Mouse (Mus musculus): ENCODE data around the gene Irgm2. TPM values are rescaled to one million over a fixed set of nuclear protein-coding genes. Genes with fewer than 3 reads are reported as not detected.
"Not testable (repeated sequence)": the region's sequence is repeated elsewhere in the genome, so short reads cannot be mapped to it uniquely, and the experiment has no call there.

The Irgm2 gene
- 0.50 and 0.85 TPM in 2 replicates for polyA plus RNA-seq (2016; fragmentation: Nextera tagmentation; extraction: Ambion mirVana)

DNA sequence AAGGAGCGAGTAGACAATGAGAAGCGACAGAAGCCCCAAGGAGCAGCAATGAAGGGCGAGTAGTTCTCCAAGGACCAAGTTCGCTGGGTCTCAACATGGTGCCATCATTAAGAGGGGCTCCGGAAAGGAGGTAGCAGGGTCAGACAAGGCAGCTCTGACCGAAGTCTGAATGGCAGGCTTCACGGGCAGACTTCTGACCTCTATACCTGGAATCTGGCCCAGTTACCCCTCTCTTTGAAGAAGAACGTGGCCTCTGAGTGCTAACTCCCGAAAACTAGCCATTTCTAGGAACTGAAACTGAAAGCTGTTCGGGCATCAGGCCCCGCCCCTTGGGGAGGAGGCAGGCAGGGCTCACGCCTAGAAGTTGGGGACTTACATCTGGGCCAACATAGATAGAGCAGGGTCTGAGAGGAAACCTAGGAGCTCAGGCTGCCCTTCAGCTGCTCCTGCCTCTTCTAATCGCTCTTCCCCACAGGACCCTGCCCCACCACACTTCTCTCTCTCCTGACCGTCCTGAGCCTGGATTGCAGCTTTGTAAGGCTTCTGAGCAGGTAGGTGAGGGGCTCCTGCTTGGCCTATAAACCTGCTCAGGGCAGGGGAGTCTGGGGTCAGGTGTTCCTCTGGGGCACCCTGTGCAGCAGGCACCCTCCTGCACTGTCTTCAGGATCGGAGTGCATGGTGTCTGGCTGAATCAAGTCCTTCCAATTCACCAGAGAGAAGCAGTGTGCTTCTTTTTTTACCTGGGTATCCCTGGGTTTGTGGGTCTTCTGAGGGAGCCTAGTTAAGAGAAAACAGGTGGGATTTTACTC is at the start of gene Irgm2, which contains the start of gene Igtp:
Gene Irgm2, plus strand, starts transcription at position 390 of the 809 bp plus-strand sequence.
Gene Igtp, plus strand, starts transcription at position 328 of the 809 bp plus-strand sequence.
- Histone ChIP-seq H3K4me2 (replicated peaks) (peak within 1 kb of the TSS; percentile 67), H3K4me3 (peak within 1 kb of the TSS; percentile 42)
- not testable (repeated sequence) for ATAC-seq (ENCODE audit: low FRiP score, low read depth); H3K36me3 ChIP-seq; H3K27ac ChIP-seq; H3K9ac ChIP-seq; H3K27me3 ChIP-seq (replicated peaks); H3K4me1 ChIP-seq; H3K9me3 ChIP-seq
- WGBS, result 8% methylated on average over 14 of the region's 15 CpGs

DNA sequence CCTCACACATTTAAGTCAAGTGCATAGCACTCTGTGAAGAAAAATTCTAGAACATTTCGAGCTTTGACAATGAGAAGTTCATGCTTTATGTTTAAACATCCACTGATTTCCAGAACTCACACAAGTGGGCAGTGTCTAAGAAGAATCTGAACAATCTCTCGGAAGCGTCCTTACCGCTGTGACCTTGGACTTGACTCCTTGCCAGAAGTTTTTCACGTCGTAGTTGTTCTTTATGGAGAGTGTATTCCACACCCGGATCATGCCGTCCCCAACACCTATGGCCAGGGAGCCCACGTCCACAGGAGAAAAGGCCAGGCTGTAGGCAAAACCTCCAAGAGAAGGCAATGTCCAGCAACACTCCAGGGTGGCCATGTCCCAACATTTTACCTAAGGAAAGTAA is 44.0 kb upstream of the Irgm2 start:
- H3K36me3 ChIP-seq, result peaks cover 79% of the 10 kb centered on the region
- H3K9ac ChIP-seq, result no peak overlapping the region
- WGBS, result 96% methylated on average over 9 of the region's 9 CpGs
- no peak overlapping the region for H3K4me2 ChIP-seq (replicated peaks)
- H3K9me3 ChIP-seq, result no peaks in the 10 kb centered on the region
- no peaks in the 10 kb centered on the region for H3K4me1 ChIP-seq
- H3K27me3 ChIP-seq (replicated peaks), result no peaks in the 10 kb centered on the region
- no peak for ATAC-seq (ENCODE audit: low FRiP score, low read depth)
- no peak overlapping the region for H3K4me3 ChIP-seq
- no peak overlapping the region for H3K27ac ChIP-seq

DNA sequence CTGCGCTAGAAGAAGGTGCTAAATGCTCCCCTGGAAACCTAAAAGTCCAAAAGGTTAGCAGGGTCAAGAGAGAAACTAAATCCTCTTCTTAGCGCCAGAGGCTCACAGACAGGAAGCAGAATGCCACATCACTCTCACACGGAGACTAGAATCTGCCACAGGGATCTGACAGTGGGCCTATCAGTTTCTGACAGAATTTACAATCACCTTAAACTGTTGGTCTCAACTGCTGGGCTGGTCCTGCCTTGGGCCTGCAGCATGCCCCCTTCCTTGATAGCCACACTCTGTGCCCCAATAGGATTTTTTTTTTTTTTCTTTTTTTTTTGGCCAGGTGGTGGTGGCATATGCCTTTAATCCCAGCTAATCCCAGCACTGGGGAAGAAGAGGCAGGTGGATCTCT is 42.5 kb upstream of the Irgm2 start:
- Histone ChIP-seq H3K4me2 (replicated peaks) (no peak overlapping the region), H3K4me3 (no peak overlapping the region), H3K27ac (no peak overlapping the region), H3K9ac (no peak overlapping the region), H3K36me3 (peaks cover 79% of the 10 kb centered on the region), H3K9me3 (no peaks in the 10 kb centered on the region), H3K27me3 (replicated peaks) (no peaks in the 10 kb centered on the region), H3K4me1 (no peaks in the 10 kb centered on the region)
- WGBS, result 92% methylated on average over 3 of the region's 3 CpGs
- ATAC-seq (ENCODE audit: low FRiP score, low read depth), result no peak

DNA sequence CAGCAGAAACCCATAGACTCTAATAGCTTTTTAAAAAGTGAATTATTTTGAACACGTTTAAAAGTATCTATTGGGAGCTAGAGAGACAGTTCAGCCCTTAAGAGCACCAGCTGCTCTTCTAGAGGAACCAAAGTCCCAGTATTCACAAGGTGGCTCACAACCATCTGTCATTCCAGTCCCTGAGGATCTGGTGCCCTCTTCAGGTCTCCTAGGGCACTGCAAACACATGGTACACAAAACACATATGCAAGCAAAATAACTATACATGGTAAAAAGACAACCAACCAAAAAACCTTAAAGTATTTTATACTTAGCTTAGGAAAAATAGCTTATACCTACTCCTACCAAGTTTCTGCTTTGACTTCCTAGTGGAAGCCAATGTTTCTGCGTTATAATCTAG is 34.3 kb upstream of the Irgm2 start:
- Histone ChIP-seq H3K4me3 (no peak overlapping the region), H3K9ac (no peak overlapping the region), H3K4me1 (peaks cover 6% of the 10 kb centered on the region; the same call in 1 of the 2 replicates), H3K27ac (no peak overlapping the region), H3K4me2 (replicated peaks) (no peak overlapping the region), H3K9me3 (peaks cover 5% of the 10 kb centered on the region), H3K36me3 (peaks cover 47% of the 10 kb centered on the region), H3K27me3 (replicated peaks) (no peaks in the 10 kb centered on the region)
- WGBS, result 93% methylated on average over 2 of the region's 2 CpGs
- ATAC-seq (ENCODE audit: low FRiP score, low read depth), result no peak

DNA sequence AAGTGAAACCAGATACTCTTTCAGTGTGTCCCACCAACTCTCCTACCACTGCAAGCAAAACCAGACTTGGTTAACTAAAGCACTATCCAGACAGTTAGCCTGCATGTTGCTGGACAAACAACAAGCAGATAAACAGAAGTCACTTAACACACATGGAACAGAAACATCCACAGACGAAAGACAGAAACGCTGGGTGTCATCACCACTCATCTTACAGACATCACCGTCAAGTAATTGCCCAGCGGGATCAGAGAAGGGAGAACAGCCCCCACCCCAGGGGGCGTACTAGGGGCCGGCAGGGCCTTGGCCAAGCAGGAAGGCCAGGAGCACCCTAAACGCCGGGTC is 31.6 kb upstream of the Irgm2 start:
- H3K4me1 ChIP-seq, result peaks cover 14% of the 10 kb centered on the region
- H3K27ac ChIP-seq, result no peak overlapping the region
- ATAC-seq (ENCODE audit: low FRiP score, low read depth), result no peak
- peaks cover 24% of the 10 kb centered on the region for H3K36me3 ChIP-seq
- H3K27me3 ChIP-seq (replicated peaks), result no peaks in the 10 kb centered on the region
- WGBS, result under 1% methylated on average over 8 of the region's 8 CpGs
- H3K4me3 ChIP-seq, result peak overlapping the region; percentile 87
- peak overlapping the region; percentile 80 for H3K9ac ChIP-seq
- H3K9me3 ChIP-seq, result peaks cover 5% of the 10 kb centered on the region
- H3K4me2 ChIP-seq (replicated peaks), result peak overlapping the region; percentile 81

DNA sequence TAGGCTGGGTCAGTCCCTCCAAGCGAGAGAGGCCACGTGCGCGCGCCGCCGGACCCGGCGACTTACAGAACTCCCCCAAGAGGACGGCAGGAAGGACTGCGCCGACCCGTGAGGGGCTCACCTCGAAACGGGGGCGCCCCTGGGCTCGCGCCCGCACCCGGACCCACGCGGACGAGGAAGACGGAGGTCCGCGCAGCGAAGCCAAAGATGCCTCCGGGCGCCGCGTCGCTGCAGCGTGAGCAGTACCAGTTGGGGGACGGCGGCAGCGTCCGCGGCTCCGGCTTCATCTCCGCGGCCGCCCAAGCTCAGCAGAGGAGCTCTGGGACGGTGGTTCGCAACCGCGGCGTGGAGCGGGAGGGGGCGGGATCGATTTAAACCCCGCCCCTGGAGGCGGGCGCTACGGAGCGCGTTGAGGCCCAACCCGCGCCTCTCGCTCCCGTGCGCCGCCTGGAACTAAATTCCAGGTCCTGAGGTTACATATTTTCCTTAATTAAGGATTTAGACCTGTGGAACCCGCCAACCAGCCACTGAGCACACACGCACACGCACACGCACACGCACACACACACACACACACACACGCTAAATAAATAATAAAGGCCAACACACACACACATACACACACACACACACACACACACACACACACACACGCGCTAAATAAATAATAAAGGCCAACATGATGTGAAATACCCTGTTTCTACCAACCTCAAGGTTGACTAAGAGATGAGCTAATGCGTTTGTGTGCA is 31.1 kb upstream of the Irgm2 start, which contains the start of gene Gemin5:
Gene Gemin5, minus strand, starts transcription at position 373 of the 749 bp plus-strand sequence.
- Histone ChIP-seq H3K27ac (no peak within 1 kb of the TSS), H3K9me3 (peaks cover 5% of the 10 kb centered on the region), H3K4me3 (peak within 1 kb of the TSS; percentile 87), H3K9ac (peak within 1 kb of the TSS; percentile 80), H3K27me3 (replicated peaks) (no peaks in the 10 kb centered on the region), H3K36me3 (peaks cover 20% of the 10 kb centered on the region), H3K4me2 (replicated peaks) (peak within 1 kb of the TSS; percentile 81), H3K4me1 (peaks cover 15% of the 10 kb centered on the region)
- peak; percentile 71 for ATAC-seq (ENCODE audit: low FRiP score, low read depth)
- WGBS, result 2% methylated on average over 71 of the region's 71 CpGs

DNA sequence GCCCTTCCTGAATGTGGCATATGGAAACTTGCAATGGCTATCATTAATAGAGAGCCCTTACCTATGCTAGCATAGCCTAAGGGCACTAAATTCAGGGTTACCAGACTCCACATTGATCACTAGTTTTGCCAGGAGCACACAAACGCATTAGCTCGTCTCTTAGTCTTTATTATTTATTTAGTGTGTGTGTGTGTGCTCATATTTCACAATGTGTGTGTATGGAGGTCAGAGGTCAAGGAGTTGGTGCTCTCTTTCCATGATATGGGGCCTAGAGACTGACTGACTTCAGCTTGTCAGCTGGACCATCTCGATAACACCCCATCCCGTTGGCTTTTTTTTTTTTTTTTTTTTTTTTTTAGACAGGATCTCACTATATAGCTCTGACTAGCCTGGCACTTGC is 29.8 kb upstream of the Irgm2 start:
- H3K36me3 ChIP-seq, result peaks cover 32% of the 10 kb centered on the region
- H3K4me2 ChIP-seq (replicated peaks), result no peak overlapping the region
- ATAC-seq (ENCODE audit: low FRiP score, low read depth), result no peak
- H3K27ac ChIP-seq, result no peak overlapping the region
- peaks cover 15% of the 10 kb centered on the region for H3K4me1 ChIP-seq
- no peak overlapping the region for H3K9ac ChIP-seq
- 88% methylated on average over 4 of the region's 4 CpGs for WGBS
- no peak overlapping the region for H3K4me3 ChIP-seq
- H3K27me3 ChIP-seq (replicated peaks), result no peaks in the 10 kb centered on the region
- peaks cover 5% of the 10 kb centered on the region for H3K9me3 ChIP-seq

DNA sequence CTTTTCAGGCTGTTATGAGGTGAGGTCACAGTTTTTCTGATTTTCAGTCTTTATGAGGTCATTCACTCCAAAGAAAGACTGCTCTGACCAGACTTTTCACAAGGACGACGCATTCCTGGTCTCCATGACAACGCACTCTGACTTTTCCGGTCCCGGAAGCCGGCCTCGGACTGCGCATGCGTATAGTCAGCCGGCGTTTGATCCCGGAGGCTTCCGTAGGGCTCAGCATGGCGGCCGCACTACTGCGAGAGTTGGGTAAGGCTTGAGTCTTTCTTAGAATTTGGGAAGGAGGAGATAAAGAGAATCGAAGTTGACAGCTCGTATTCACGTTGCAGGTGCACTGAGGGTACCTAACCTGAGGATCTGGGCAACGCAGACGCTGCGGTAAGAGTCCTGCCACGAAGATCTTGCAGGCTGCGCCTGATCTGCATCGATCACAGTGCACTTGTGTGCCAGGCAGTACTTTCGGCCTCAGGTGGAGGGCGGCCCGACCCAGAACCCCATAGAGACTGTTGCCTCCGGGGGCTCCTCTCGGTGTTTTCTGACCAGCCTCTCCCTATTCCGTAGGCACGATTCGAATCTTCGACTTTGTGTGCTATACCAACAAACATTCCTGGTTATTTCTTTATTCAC is 27.8 kb upstream of the Irgm2 start, which contains the start of gene Mrpl22:
Gene Mrpl22, plus strand, starts transcription at position 203 of the 633 bp plus-strand sequence.
- H3K27ac ChIP-seq, result no peak within 1 kb of the TSS
- H3K4me1 ChIP-seq, result peaks cover 15% of the 10 kb centered on the region
- H3K9me3 ChIP-seq, result no peaks in the 10 kb centered on the region
- under 1% methylated on average over 34 of the region's 34 CpGs for WGBS
- H3K4me3 ChIP-seq, result peak within 1 kb of the TSS; percentile 68
- peak within 1 kb of the TSS; percentile 68 for H3K4me2 ChIP-seq (replicated peaks)
- ATAC-seq (ENCODE audit: low FRiP score, low read depth), result peak; percentile 77
- peaks cover 32% of the 10 kb centered on the region for H3K36me3 ChIP-seq
- H3K27me3 ChIP-seq (replicated peaks), result no peaks in the 10 kb centered on the region
- peak within 1 kb of the TSS; percentile 68 for H3K9ac ChIP-seq

DNA sequence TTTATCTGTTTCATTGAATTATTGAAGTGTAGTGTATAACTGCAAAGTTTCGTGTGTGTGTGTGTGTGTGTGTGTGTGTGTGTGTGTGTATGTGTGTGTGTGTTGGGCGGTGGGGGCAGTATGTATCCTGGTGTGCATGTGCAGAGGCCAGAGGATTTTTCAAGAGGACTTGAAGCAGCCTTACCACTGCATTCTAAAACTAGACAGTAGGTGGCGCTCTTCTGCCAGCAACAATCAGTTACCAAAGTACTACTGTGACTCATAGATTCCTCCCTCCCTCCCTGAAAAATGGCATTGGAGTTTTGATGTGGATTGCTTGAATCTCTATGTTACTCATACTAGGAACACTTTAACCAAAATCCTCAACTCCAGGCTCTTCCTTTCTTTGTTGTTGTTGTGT is 19.9 kb upstream of the Irgm2 start:
- H3K27ac ChIP-seq, result no peak overlapping the region
- no peaks in the 10 kb centered on the region for H3K9me3 ChIP-seq
- H3K4me1 ChIP-seq, result no peaks in the 10 kb centered on the region
- no peak overlapping the region for H3K4me2 ChIP-seq (replicated peaks)
- ATAC-seq (ENCODE audit: low FRiP score, low read depth), result 0 out of 2 replicates have a peak, but pooled peaks have one; percentile 21
- no peaks in the 10 kb centered on the region for H3K27me3 ChIP-seq (replicated peaks)
- 24% methylated on average over 3 of the region's 3 CpGs for WGBS
- no peak overlapping the region for H3K4me3 ChIP-seq
- peaks cover 44% of the 10 kb centered on the region for H3K36me3 ChIP-seq
- no peak overlapping the region for H3K9ac ChIP-seq

DNA sequence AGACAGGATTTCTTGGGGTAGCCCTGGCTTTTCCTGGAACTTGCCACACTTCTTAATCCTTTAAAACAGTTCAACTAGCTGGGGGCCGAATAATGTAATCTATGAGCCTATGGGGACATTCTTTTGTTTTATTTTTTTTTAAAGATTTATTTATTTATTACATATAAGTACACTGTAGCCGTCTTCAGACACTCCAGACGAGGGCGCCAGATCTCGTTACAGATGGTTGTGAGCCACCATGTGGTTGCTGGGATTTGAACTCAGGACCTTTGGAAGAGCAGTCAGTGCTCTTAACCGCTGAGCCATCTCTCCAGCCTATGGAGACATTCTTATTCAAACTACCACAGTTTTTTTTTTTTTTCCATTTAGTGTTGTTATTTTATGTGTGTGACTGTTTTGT is 19.4 kb upstream of the Irgm2 start:
- not testable (repeated sequence) for H3K9me3 ChIP-seq; H3K27ac ChIP-seq; H3K9ac ChIP-seq; ATAC-seq (ENCODE audit: low FRiP score, low read depth); H3K27me3 ChIP-seq (replicated peaks); H3K4me3 ChIP-seq; H3K4me2 ChIP-seq (replicated peaks); H3K4me1 ChIP-seq
- H3K36me3 ChIP-seq, result peaks cover 42% of the 10 kb centered on the region
- WGBS, result 93% methylated on average over 6 of the region's 6 CpGs

DNA sequence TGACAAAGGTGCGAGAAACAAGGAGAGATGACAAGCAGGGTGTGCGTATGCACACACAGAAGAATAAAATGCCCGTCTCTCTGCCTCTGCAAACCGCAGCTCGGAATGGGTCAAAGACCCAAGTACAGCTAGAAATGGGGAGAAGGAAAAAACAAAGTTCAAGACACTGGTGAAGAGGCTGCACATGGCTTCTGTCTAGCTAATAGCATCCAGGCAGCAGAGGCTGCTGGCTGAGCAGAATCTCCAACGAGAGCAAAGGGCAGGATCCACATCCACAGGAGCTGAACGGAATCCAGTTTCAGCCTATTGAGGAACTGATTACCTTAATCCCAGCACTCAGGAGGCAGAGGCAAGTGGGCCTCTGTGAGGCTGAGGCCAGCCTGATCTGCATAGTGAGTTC is 18.7 kb upstream of the Irgm2 start:
- ATAC-seq (ENCODE audit: low FRiP score, low read depth), result no peak
- Histone ChIP-seq H3K27me3 (replicated peaks) (no peaks in the 10 kb centered on the region), H3K9ac (no peak overlapping the region), H3K36me3 (peaks cover 34% of the 10 kb centered on the region), H3K4me1 (no peaks in the 10 kb centered on the region), H3K4me3 (no peak overlapping the region), H3K9me3 (no peaks in the 10 kb centered on the region), H3K4me2 (replicated peaks) (no peak overlapping the region), H3K27ac (no peak overlapping the region)
- WGBS, result 94% methylated on average over 7 of the region's 7 CpGs

DNA sequence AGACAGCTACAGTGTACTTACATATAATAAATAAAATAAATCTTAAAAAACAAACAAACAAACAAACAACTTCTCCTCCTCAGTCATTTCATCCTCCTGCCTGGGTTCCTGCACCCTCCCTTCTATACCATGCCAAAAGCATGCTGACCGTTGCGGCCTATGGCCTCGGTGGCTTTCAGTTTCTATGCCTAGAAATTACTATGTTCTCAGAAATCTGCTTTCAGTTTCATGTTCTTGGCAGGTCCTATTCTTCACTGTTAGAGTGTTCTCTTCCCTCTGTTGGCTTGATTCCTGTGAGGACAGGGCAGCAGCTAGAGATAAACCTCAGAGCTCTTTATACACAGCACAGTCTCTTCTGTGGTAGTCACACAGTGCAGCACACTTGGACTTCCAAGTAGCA is 15.8 kb upstream of the Irgm2 start:
- no peak overlapping the region for H3K9ac ChIP-seq
- H3K27me3 ChIP-seq (replicated peaks), result no peaks in the 10 kb centered on the region
- H3K9me3 ChIP-seq, result no peaks in the 10 kb centered on the region
- H3K4me3 ChIP-seq, result no peak overlapping the region
- no peaks in the 10 kb centered on the region for H3K4me1 ChIP-seq
- 88% methylated on average over 3 of the region's 3 CpGs for WGBS
- ATAC-seq (ENCODE audit: low FRiP score, low read depth), result no peak
- no peak overlapping the region for H3K4me2 ChIP-seq (replicated peaks)
- peaks cover 7% of the 10 kb centered on the region for H3K36me3 ChIP-seq
- no peak overlapping the region for H3K27ac ChIP-seq

All from neural tube, embryonic 12.5 days (tissue).